Mouse (Mus musculus) liver, embryonic 14.5 days (tissue): ENCODE results near the gene Adam30. TPM values are rescaled to one million over a fixed set of nuclear protein-coding genes. Genes with fewer than 3 reads are reported as not detected.

Experiments used
- ATAC-seq: fragments of 200-750 bp; cut with Nextera tagmentation; 2 replicates; pipeline ENCODE4 v1.8.0; 2017; ENCODE audit warnings: moderate number of reproducible peaks, mild to moderate bottlenecking, moderate library complexity; ENCODE audit not compliant: insufficient read depth
- DNase-seq, 3 experiments: peaks; one replicate each; pipeline ENCODE4 v3.0.0-alpha.2; 2012 to 2013; ENCODE audit warnings: low read depth in 3 of 3, low spot score in 3 of 3
- H3K27ac ChIP-seq: fragments of 300-500 bp; sonication (generic); 2 replicates; pipeline ENCODE4 v1.5.1; 2014; ENCODE audit warnings: moderate library complexity, mild to moderate bottlenecking, control low read depth, inconsistent platforms
- H3K27me3 ChIP-seq: fragments of 300-500 bp; sonication (generic); 2 replicates; pipeline ENCODE4 v1.6.1; 2014; ENCODE audit warnings: mild to moderate bottlenecking, low read length, moderate library complexity; ENCODE audit not compliant: control insufficient read depth, insufficient read depth
- H3K36me3 ChIP-seq: fragments of 300-500 bp; sonication (generic); replicated peaks from 2 replicates; pipeline ENCODE4 v1.6.1; 2014; ENCODE audit warnings: low read depth; ENCODE audit not compliant: control insufficient read depth, insufficient read depth
- H3K4me1 ChIP-seq, 2 experiments: fragments of 200-500 bp in 1 of 2; fragments of 300-500 bp in 1 of 2; sonication (generic) in 1 of 2; replicated peaks; 2 replicates each; pipeline ENCODE4 v1.6.1; 2012 to 2014; ENCODE audit warnings: antibody characterized with exemption in 1 of 2, inconsistent platforms in 1 of 2, low read length in 1 of 2; ENCODE audit not compliant: control insufficient read depth in 2 of 2, insufficient read depth in 2 of 2
- H3K4me2 ChIP-seq: fragments of 300-500 bp; sonication (generic); 2 replicates; pipeline ENCODE4 v1.6.1; 2014; ENCODE audit warnings: low read depth, mild to moderate bottlenecking, control low read depth, moderate library complexity
- H3K4me3 ChIP-seq, 2 experiments: fragments of 200-500 bp in 1 of 2; fragments of 300-500 bp in 1 of 2; sonication (generic) in 1 of 2; 2 replicates each; pipeline ENCODE4 v1.5.1; 2012 to 2014; ENCODE audit warnings: low read depth in 2 of 2, low read length in 2 of 2, mild to moderate bottlenecking in 2 of 2, control low read depth in 1 of 2, inconsistent platforms in 1 of 2, moderate library complexity in 1 of 2; ENCODE audit not compliant: insufficient read depth in 1 of 2
- H3K9ac ChIP-seq: fragments of 300-500 bp; sonication (generic); replicated peaks from 2 replicates; pipeline ENCODE4 v1.6.1; 2014; ENCODE audit warnings: mild to moderate bottlenecking, control low read depth, moderate library complexity
- H3K9me3 ChIP-seq: fragments of 300-500 bp; sonication (generic); 2 replicates; pipeline ENCODE4 v1.6.1; 2016; ENCODE audit warnings: low read length, mixed read lengths; ENCODE audit not compliant: control insufficient read depth
- CTCF ChIP-seq: IDR thresholded peaks from 2 replicates; pipeline ENCODE4 v1.5.1; 2016; ENCODE audit warnings: antibody characterized with exemption, low read depth, control low read depth
- EP300 ChIP-seq: IDR thresholded peaks from 2 replicates; pipeline ENCODE4 v1.6.1; 2016; ENCODE audit warnings: antibody characterized with exemption, low read depth
- WGBS: fragments of 180-500 bp; shearing (Covaris S2); extraction: QIAGEN DNeasy Blood & Tissue Kit; methylation state at CpG from one replicate; pipeline ENCODE4 v1.1.7; 2014; ENCODE audit not compliant: insufficient replicate concordance; 5-methylcytosine and 5-hydroxymethylcytosine counted together
- polyA plus RNA-seq, 2 experiments: library from polyadenylated mRNA; depleted of rRNA in 1 of 2; stranded (reverse) in 1 of 2; unstranded in 1 of 2; fragments of >200 nt; fragmentation: Nextera tagmentation in 1 of 2; extraction: Ambion mirVana in 1 of 2; gene quantifications; 2 replicates each; pipeline versions ENCODE4 v1.2.1 to v1.2.3; 2012 to 2014

The Adam30 gene
- polyA plus RNA-seq, 2 experiments: not detected

- no peak overlapping the region for H3K27ac ChIP-seq
- DNase-seq: no peak
- 88% methylated on average over 29 of the region's 29 CpGs for WGBS
- peaks cover 22% of the 10 kb centered on the region for H3K36me3 ChIP-seq
- no peak for TF ChIP-seq EP300
- TF ChIP-seq CTCF: no peak
- H3K9ac ChIP-seq: no peak overlapping the region
- no peaks in the 10 kb centered on the region for H3K4me1 ChIP-seq
- no peak for ATAC-seq
- no peak overlapping the region for H3K4me2 ChIP-seq
- H3K9me3 ChIP-seq: no peaks in the 10 kb centered on the region
- no peak overlapping the region for H3K4me3 ChIP-seq
- H3K27me3 ChIP-seq: no peaks in the 10 kb centered on the region
Observed at GRCm38 (mm10) chr3:98146471-98147410, 13.7 kb upstream of the Adam30 start.

GRCm38 (mm10) chr3:98147706-98148105 lies 12.7 kb upstream of the Adam30 start:
- no peak for DNase-seq
- Histone ChIP-seq H3K27me3 (no peaks in the 10 kb centered on the region), H3K4me1 (no peaks in the 10 kb centered on the region), H3K4me3 (no peak overlapping the region), H3K27ac (no peak overlapping the region), H3K4me2 (no peak overlapping the region), H3K9ac (no peak overlapping the region), H3K9me3 (no peaks in the 10 kb centered on the region), H3K36me3 (peaks cover 16% of the 10 kb centered on the region)
- WGBS: 82% methylated on average over 14 of the region's 14 CpGs
- TF ChIP-seq EP300 (no peak), CTCF (no peak)
- ATAC-seq: no peak

- Histone ChIP-seq H3K36me3 (peaks cover 9% of the 10 kb centered on the region), H3K27me3 (no peaks in the 10 kb centered on the region), H3K27ac (no peak overlapping the region), H3K9me3 (no peaks in the 10 kb centered on the region), H3K4me2 (no peak overlapping the region), H3K9ac (no peak overlapping the region), H3K4me3 (no peak overlapping the region), H3K4me1 (no peaks in the 10 kb centered on the region)
- TF ChIP-seq CTCF (no peak), EP300 (no peak)
- no peak for DNase-seq
- WGBS: 82% methylated on average over 11 of the region's 11 CpGs
- ATAC-seq: no peak
Observed at GRCm38 (mm10) chr3:98149881-98150280, 10.5 kb upstream of the Adam30 start.

- H3K9me3 ChIP-seq: no peaks in the 10 kb centered on the region
- WGBS: 70% methylated on average over 10 of the region's 10 CpGs
- TF ChIP-seq CTCF: no peak
- no peak for TF ChIP-seq EP300
- H3K4me3 ChIP-seq: no peak overlapping the region
- H3K4me2 ChIP-seq: no peak overlapping the region
- H3K4me1 ChIP-seq: no peaks in the 10 kb centered on the region
- ATAC-seq (no peak), DNase-seq (no peak)
- no peaks in the 10 kb centered on the region for H3K27me3 ChIP-seq
- no peak overlapping the region for H3K9ac ChIP-seq
- no peak overlapping the region for H3K27ac ChIP-seq
- peaks cover 4% of the 10 kb centered on the region for H3K36me3 ChIP-seq
Observed at GRCm38 (mm10) chr3:98151016-98151415, 9.4 kb upstream of the Adam30 start.

GRCm38 (mm10) chr3:98153460-98153859 lies 7.0 kb upstream of the Adam30 start:
- H3K9me3 ChIP-seq: no peaks in the 10 kb centered on the region
- no peak for TF ChIP-seq EP300
- no peak for TF ChIP-seq CTCF
- no peak overlapping the region for H3K27ac ChIP-seq
- H3K9ac ChIP-seq: no peak overlapping the region
- DNase-seq: no peak
- H3K27me3 ChIP-seq: no peaks in the 10 kb centered on the region
- no peak for ATAC-seq
- H3K36me3 ChIP-seq: no peaks in the 10 kb centered on the region
- no peak overlapping the region for H3K4me2 ChIP-seq
- H3K4me3 ChIP-seq: no peak overlapping the region
- no peaks in the 10 kb centered on the region for H3K4me1 ChIP-seq
